Mouse (Mus musculus): Measurements from ENCODE around the gene Sumo2.

- TF ChIP-seq CTCF (IDR thresholded peaks at IDR 0.05), result no peak
- TF ChIP-seq POLR2A (IDR thresholded peaks at IDR 0.05; ENCODE audit: insufficient read depth, low read depth, low read length), result no peak
- no peak for TF ChIP-seq EP300 (IDR thresholded peaks at IDR 0.05; ENCODE audit: insufficient read depth, low read depth, low read length)
These were observed 60.3 kb downstream of the Sumo2 start for GRCm38 (mm10) chr11:115475758-115476237.

Data from heart, adult 2 months (tissue).